Mouse (Mus musculus): Measurements from ENCODE around the gene Eaf2.
"Not testable (repeated sequence)": the region's sequence is repeated elsewhere in the genome, so short reads cannot be mapped to it uniquely, and the experiment has no call there.

DNA sequence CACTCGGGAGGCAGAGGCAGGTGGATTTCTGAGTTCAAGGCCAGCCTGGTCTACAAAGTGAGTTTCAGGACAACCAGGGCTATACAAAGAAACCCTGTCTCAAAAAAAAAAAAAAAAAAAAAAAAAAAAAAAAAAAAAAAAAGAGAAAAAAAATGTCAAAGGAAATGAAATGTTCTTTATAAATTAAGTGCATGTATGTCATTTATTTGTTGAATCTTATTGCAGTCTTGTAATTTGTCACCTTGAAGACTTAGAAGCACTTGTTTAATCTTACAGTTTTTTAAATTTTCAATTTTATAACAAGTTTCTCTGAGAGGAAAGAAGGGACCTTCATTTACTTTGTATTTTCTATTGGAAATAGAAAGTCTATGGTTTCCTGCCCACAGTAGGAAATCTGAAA lies 27.9 kb downstream of the Eaf2 start:
- TF ChIP-seq CTCF (IDR thresholded peaks at IDR 0.05; ENCODE audit: borderline replicate concordance, insufficient read depth, low read depth, low read length); POLR2A (IDR thresholded peaks at IDR 0.05; ENCODE audit: borderline replicate concordance, insufficient read depth, low read length): not testable (repeated sequence)
